In genomic region chr9:13260980-13261379, GRCm38 (mm10) we compare ENCODE assay signal across 23 mouse cellular contexts. TPM values are rescaled to one million over a fixed set of nuclear protein-coding genes. Genes with fewer than 3 reads are reported as not detected.
DNase-seq lines count a peak whose midpoint lies in the region; ATAC-seq and TF ChIP-seq lines count a peak whose summit lies in the region.
"Had no signal": no experiment of that assay in that cellular context is flagged by ENCODE, and none has a peak within 500 bp of the region (broad histone marks: within the 10 kb centered on the region; RNA-seq: fewer than 3 reads in every experiment).

No protein-coding gene starts in this region.

- no peak for TF ChIP-seq CTCF in MEL (IDR thresholded peaks at IDR 0.05 in 2 of 3, conservative IDR thresholded peaks at IDR 0.05 in 1 of 3; ENCODE audit: control insufficient read depth in 1 of 3, insufficient read depth in 1 of 3, low read depth in 2 of 3, low read length in 3 of 3, poor library complexity in 1 of 3, severe bottlenecking in 1 of 3)

- H3K79me2 ChIP-seq in MEL (ENCODE audit: control insufficient read depth, insufficient read depth, low read length, poor library complexity): no peaks in the 10 kb centered on the region

- 37% methylated on average over 3 of the region's 3 CpGs for WGBS in heart, embryonic 10.5 days
- 92% methylated on average over 3 of the region's 3 CpGs for WGBS in midbrain, embryonic 15.5 days

- ATAC-seq in midbrain, embryonic 15.5 days (replicated peaks): no peak
- ATAC-seq: activated CD4-positive, CD25-positive, alpha-beta regulatory T cell, adult 4 months; CD4-positive, CD25-positive, alpha-beta regulatory T cell, adult 4 months; Patski had no signal

- no peaks in the 10 kb centered on the region for H3K36me3 ChIP-seq in heart, embryonic 10.5 days
- peaks cover 0 to 34% of the 10 kb centered on the region in 2 experiments; a peak in 2 of 4 replicates for H3K36me3 ChIP-seq in MEL (ENCODE audit: control insufficient read depth in 1 of 2, insufficient read depth in 2 of 2, low read length in 2 of 2)
- no peaks in the 10 kb centered on the region for H3K36me3 ChIP-seq in midbrain, embryonic 15.5 days (replicated peaks)

- H3K4me2 ChIP-seq in midbrain, embryonic 15.5 days: no peak overlapping the region

- H3K9ac ChIP-seq in MEL (ENCODE audit: control insufficient read depth, low read depth, low read length, poor library complexity, severe bottlenecking): no peak overlapping the region
- H3K9ac ChIP-seq in midbrain, embryonic 15.5 days: no peak overlapping the region

- H3K9me3 ChIP-seq in heart, embryonic 10.5 days: no peaks in the 10 kb centered on the region
- H3K9me3 ChIP-seq in MEL (replicated peaks; ENCODE audit: insufficient read depth, low read length): no peaks in the 10 kb centered on the region
- H3K9me3 ChIP-seq in midbrain, embryonic 15.5 days: no peaks in the 10 kb centered on the region
- H3K9me3 ChIP-seq: G1E had no signal

- H3K4me3 ChIP-seq in heart, embryonic 10.5 days: no peak overlapping the region
- H3K4me3 ChIP-seq in MEL (ENCODE audit: control insufficient read depth in 1 of 2, insufficient read depth in 1 of 2, low read depth in 2 of 2, low read length in 2 of 2): no peak overlapping the region
- no peak overlapping the region for H3K4me3 ChIP-seq in midbrain, embryonic 15.5 days

- H3K4me1 ChIP-seq in heart, embryonic 10.5 days: no peaks in the 10 kb centered on the region
- H3K4me1 ChIP-seq in MEL (ENCODE audit: control insufficient read depth in 1 of 2, insufficient read depth in 2 of 2, low read length in 2 of 2): peaks cover 6 to 28% of the 10 kb centered on the region in 2 experiments
- H3K4me1 ChIP-seq in midbrain, embryonic 15.5 days: no peaks in the 10 kb centered on the region

- peak; percentile 92 to 93 for TF ChIP-seq EP300 in MEL (IDR thresholded peaks at IDR 0.05; ENCODE audit: low read depth in 1 of 2, low read length in 2 of 2)

- H3K27me3 ChIP-seq in heart, embryonic 10.5 days (ENCODE audit: insufficient read depth, poor library complexity, severe bottlenecking): no peaks in the 10 kb centered on the region
- no peaks in the 10 kb centered on the region for H3K27me3 ChIP-seq in MEL (ENCODE audit: control insufficient read depth in 1 of 2, insufficient read depth in 2 of 2, low read length in 2 of 2)
- no peaks in the 10 kb centered on the region for H3K27me3 ChIP-seq in midbrain, embryonic 15.5 days (replicated peaks)
- H3K27me3 ChIP-seq: CH12.LX, Patski had no signal

- no peak for TF ChIP-seq RAD21 in MEL (IDR thresholded peaks at IDR 0.05; ENCODE audit: low read depth, low read length)

- no peak for TF ChIP-seq POLR2A in MEL (IDR thresholded peaks at IDR 0.05; ENCODE audit: control insufficient read depth in 1 of 2, insufficient read depth in 1 of 2, low read depth in 1 of 2, low read length in 2 of 2, poor library complexity in 1 of 2)

- H3K27ac ChIP-seq in heart, embryonic 10.5 days: no peak overlapping the region
- H3K27ac ChIP-seq in MEL (ENCODE audit: control insufficient read depth, low read depth, low read length): peak overlapping the region; percentile 46; the same call in 1 of the 2 replicates
- H3K27ac ChIP-seq in midbrain, embryonic 15.5 days: no peak overlapping the region

- DNase-seq in heart, adult 11 months: peak; percentile 43
- DNase-seq in heart, embryonic 10.5 days (ENCODE audit: low spot score): no peak
- DNase-seq in MEL (ENCODE audit: low read depth, low spot score): peak; percentile 62
- peak; percentile 16 for DNase-seq in MEL-GATA-1-ER (ENCODE audit: extremely low read depth, low read depth)
- no peak for DNase-seq in ovary, adult 18-20 months (ENCODE audit: low spot score)
- DNase-seq: adrenal gland, adult 2 months; adrenal gland, adult 8-10 months; adrenal gland, postnatal 10 days; adrenal gland, postnatal 14 days; adrenal gland, postnatal 25 days; adrenal gland, postnatal 36 days; B cell, adult 2 months; cerebellum, adult 11 months; cerebellum, adult 11-12 months; cerebellum, adult 18-20 months; cerebellum, adult 2 months; cerebellum, adult 8-10 months had no signal

TF ChIP-seq in MEL, 35 proteins besides CTCF, POLR2A, EP300 and RAD21:
- TF ChIP-seq MXI1 (IDR thresholded peaks at IDR 0.05; ENCODE audit: low read depth, low read length): no peak; the same call in none of the 2 replicates
- peak; percentile 85 for TF ChIP-seq SIN3A (IDR thresholded peaks at IDR 0.05; ENCODE audit: low read length)
- TF ChIP-seq GATA1 (IDR thresholded peaks at IDR 0.05; ENCODE audit: low read depth, low read length): peak; percentile 95
- TF ChIP-seq MYB (IDR thresholded peaks at IDR 0.05; ENCODE audit: low read depth, low read length): peak; percentile 86
- TF ChIP-seq ZNF384 (IDR thresholded peaks at IDR 0.05; ENCODE audit: low read depth, low read length): peak; percentile 90
- TF ChIP-seq KAT2A (conservative IDR thresholded peaks at IDR 0.05; ENCODE audit: low read depth, low read length): no peak
- TF ChIP-seq NRF1 (IDR thresholded peaks at IDR 0.05; ENCODE audit: insufficient read depth, low read depth, low read length, poor library complexity, severe bottlenecking): no peak
- no peak for TF ChIP-seq POLR2AphosphoS2 (IDR thresholded peaks at IDR 0.05; ENCODE audit: low read length)
- TF ChIP-seq MYC (IDR thresholded peaks at IDR 0.05; ENCODE audit: low read depth, low read length): no peak; the same call in 1 of the 2 replicates
- peak; percentile 73 for TF ChIP-seq TCF12 (IDR thresholded peaks at IDR 0.05; ENCODE audit: low read depth, low read length)
- TF ChIP-seq CHD1 (IDR thresholded peaks at IDR 0.05; ENCODE audit: low read depth, low read length): no peak
- TF ChIP-seq MAFK (IDR thresholded peaks at IDR 0.05; ENCODE audit: borderline replicate concordance, low read depth, low read length): peak; percentile 75; the same call in 1 of the 2 replicates
- peak; percentile 71; the same call in 1 of the 2 replicates for TF ChIP-seq MAZ (IDR thresholded peaks at IDR 0.05; ENCODE audit: low read depth, low read length)
- TF ChIP-seq ETS1 (IDR thresholded peaks at IDR 0.05; ENCODE audit: low read depth, low read length): peak; percentile 84
- TF ChIP-seq ZC3H11A (IDR thresholded peaks at IDR 0.05; ENCODE audit: low read depth, low read length): 0 out of 2 replicates have a peak, but pooled peaks have one; percentile 5
- TF ChIP-seq MEF2A (IDR thresholded peaks at IDR 0.05; ENCODE audit: extremely low read depth, insufficient replicate concordance, low read depth, low read length, poor library complexity, severe bottlenecking): peak; percentile 8; the same call in 1 of the 2 replicates
- peak; percentile 61; the same call in 1 of the 2 replicates for TF ChIP-seq HCFC1 (IDR thresholded peaks at IDR 0.05; ENCODE audit: low read depth, low read length)
- no peak; the same call in 1 of the 2 replicates for TF ChIP-seq E2F4 (IDR thresholded peaks at IDR 0.05; ENCODE audit: borderline replicate concordance, low read depth, low read length)
- TF ChIP-seq SMC3 (IDR thresholded peaks at IDR 0.05; ENCODE audit: low read depth, low read length): 0 out of 2 replicates have a peak, but pooled peaks have one; percentile 10
- peak; percentile 89 for TF ChIP-seq RCOR1 (IDR thresholded peaks at IDR 0.05; ENCODE audit: low read depth, low read length)

RNA-seq across cellular contexts. Expression of gene Ccdc82, which starts 14.2 kb away (rescaled TPM):
- 6.5 and 8.3 TPM in 2 replicates for polyA plus RNA-seq in heart, embryonic 10.5 days (2016; fragmentation: Nextera tagmentation; extraction: Ambion mirVana)
- 8.4 and 11.0 TPM in 2 replicates for total RNA-seq in MEL (2012; rRNA removed)
- 10 to 100 TPM; 15.0 to 79.8 TPM for polyA plus RNA-seq in MEL (2012; ENCODE audit: insufficient read depth in 1 of 2, insufficient read length in 2 of 2, low read depth in 1 of 2, low replicate concordance in 2 of 2, missing spikeins in 1 of 2)
- 12.8 and 13.9 TPM in 2 replicates for polyA plus RNA-seq in midbrain, embryonic 15.5 days (2015; fragmentation: Nextera tagmentation; extraction: Ambion mirVana)

RNA-seq across cellular contexts. Expression of gene Jrkl, which starts 15.4 kb away (rescaled TPM):
- polyA plus RNA-seq in heart, embryonic 10.5 days (2016; fragmentation: Nextera tagmentation; extraction: Ambion mirVana): 7.1 and 7.8 TPM in 2 replicates
- 1.7 TPM in 2 replicates for total RNA-seq in MEL (2012; rRNA removed)
- polyA plus RNA-seq in MEL (2012; ENCODE audit: insufficient read depth in 1 of 2, insufficient read length in 2 of 2, low read depth in 1 of 2, low replicate concordance in 2 of 2, missing spikeins in 1 of 2): 1 to 10 TPM in 1 of 2 experiments, not detected in 1; 3.1 TPM
- 11.0 and 11.3 TPM in 2 replicates for polyA plus RNA-seq in midbrain, embryonic 15.5 days (2015; fragmentation: Nextera tagmentation; extraction: Ambion mirVana)

RNA-seq across cellular contexts. Expression of gene Maml2, which starts 36.8 kb away (rescaled TPM):
- 7.3 and 9.6 TPM in 2 replicates for polyA plus RNA-seq in heart, embryonic 10.5 days (2016; fragmentation: Nextera tagmentation; extraction: Ambion mirVana)
- 0.08 and 0.20 TPM in 2 replicates for total RNA-seq in MEL (2012; rRNA removed)
- polyA plus RNA-seq in MEL (2012; ENCODE audit: insufficient read depth in 1 of 2, insufficient read length in 2 of 2, low read depth in 1 of 2, low replicate concordance in 2 of 2, missing spikeins in 1 of 2): under 1 TPM in 1 of 2 experiments, not detected in 1; 0.47 TPM
- polyA plus RNA-seq in midbrain, embryonic 15.5 days (2015; fragmentation: Nextera tagmentation; extraction: Ambion mirVana): 10.0 and 11.0 TPM in 2 replicates

Comparison
In these comparisons a context has a peak if more than half of its experiments do, and no peak if none do; other contexts are left out.
1. DNase-seq: peak in heart, adult 11 months (single experiment), MEL (single experiment) and MEL-GATA-1-ER (single experiment); none in heart, embryonic 10.5 days (single experiment) and ovary, adult 18-20 months (single experiment).